Mouse (Mus musculus): ENCODE results near the gene Polr3h.
A peak's percentile ranks its signal among the peaks of the same experiment; 100 is the strongest.

Polr3h gene

DNA sequence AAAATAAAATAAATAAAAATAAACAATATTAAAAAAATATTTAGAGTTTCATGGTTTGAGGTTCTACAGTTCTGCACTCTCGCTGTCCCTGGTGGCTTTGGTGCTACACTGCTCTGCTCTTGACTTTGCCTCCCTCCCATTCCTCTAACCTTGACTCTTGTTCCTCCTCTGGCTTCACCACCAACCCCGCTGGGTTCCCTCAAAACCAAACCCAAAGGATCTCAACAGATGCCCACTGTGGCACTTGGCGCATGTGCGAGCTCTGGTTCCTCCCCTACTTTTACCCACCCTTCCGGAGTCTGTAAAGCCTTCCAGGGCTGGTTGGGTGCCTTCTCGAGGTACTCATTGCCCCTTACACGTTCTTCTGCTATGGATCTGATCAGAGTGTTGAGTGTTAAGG, 83.8 kb downstream of the Polr3h start:
- DNase-seq (ENCODE audit: low spot score): no peak

DNA sequence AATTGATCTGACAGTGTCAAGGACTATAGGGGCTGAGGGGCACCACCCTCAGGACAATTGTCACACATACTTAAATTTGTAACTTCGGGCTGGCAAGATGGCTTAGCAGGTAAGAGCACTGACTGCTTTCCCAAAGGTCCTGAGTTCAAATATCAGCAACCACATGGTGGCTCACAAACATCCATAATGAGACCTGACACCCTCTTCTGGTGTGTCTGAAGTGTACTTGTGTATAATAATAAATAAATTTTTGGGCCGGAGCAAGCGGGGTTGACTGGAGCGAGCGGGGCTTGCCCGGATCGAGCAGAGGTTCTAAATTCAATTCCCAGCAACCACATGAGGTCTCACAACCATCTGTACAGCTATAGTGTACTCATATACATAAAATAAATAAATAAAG, 85.7 kb downstream of the Polr3h start:
- DNase-seq (ENCODE audit: low spot score): no peak

DNA sequence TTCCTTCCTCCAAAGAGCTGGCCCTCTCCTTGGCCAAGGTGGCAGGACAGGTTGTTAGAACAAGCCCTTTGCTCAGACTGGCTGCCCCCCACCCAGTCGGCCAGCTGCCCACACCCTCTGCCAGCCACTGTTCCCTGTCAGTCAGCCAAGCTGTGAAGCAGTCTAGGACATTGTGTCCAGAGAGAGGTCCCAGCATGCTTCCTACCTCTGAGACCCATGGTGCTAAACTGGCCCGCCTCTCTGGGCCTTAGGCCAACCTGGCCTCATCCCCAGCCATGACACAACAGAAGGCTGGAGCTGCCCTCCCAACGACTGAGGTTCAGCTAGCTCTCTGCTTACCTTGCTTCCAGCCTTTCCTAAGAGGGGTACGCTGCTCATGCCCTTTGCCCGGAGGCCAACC, 86.4 kb downstream of the Polr3h start:
- peak; percentile 81 for DNase-seq (ENCODE audit: low spot score)

DNA sequence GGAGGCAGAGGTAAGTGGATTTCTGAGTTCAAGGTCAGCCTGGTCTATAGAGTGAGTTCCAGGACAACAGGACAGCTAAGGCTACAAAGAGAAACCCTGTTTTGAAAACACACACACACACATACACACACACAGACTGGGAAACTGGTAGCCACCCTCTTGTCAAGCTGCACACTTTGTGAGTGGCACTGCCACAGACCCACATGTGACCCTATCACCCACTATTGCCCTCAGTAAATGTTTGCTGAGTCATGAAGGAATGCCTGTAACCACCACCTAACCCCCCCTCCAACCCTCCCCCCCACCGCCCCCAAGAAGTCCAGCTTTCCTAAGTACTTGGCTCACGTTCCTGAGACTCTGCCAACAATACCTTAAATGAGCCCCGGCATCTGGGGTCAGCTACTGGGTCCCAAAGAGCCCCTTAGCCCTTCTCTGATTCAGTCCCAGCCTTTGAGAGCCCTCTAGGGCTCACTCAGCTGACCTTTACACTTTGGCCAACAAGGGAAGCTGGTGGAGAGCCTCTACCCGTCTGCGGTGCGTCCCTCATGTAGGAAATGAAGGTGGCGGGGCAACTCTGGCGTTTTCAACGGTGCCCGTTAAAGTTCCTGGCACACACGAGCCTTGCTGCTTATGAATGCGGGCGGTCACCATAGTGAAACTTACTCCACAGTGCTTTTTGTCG, 87.3 kb downstream of the Polr3h start:
- DNase-seq (ENCODE audit: low spot score): no peak
